Mouse (Mus musculus) B cell, adult 62 days (primary cell): Measurements from ENCODE around the gene Atp5g2. TPM values are rescaled to one million over a fixed set of nuclear protein-coding genes. Genes with fewer than 3 reads are reported as not detected.

Experiments used
- total RNA-seq: library from RNA; stranded (reverse); gene quantifications from 4 replicates; pipeline ENCODE4 v1.2.4, GENCODE M21; 2023

The Atp5g2 gene
- total RNA-seq: 6.0 to 12.5 TPM (median 10.4 TPM) in 4 replicates

GRCm38 (mm10) chr15:102672215-102673071 is at the start of gene Atp5g2:
Gene Atp5g2 (minus strand): TSS chr15:102672352.

GRCm38 (mm10) chr15:102624970-102625686 is 47.0 kb downstream of the Atp5g2 start, which contains the start of the genes Gm28047 and Atf7:
Gene Gm28047 (minus strand): TSS chr15:102625067.
Gene Atf7 (minus strand): TSS chr15:102625464.

Other genes starting within 250 kb of the Atp5g2 start
- 0.46 to 8.5 TPM (median 0.73 TPM) in 4 replicates for gene Amhr2, start 227.0 kb downstream of the Atp5g2 start, total RNA-seq
- 86.5 to 104 TPM (median 95.4 TPM) in 4 replicates for gene Prr13, start 213.3 kb downstream of the Atp5g2 start, total RNA-seq
- gene Pcbp2, start 201.8 kb downstream of the Atp5g2 start, total RNA-seq: 728 to 764 TPM (median 734 TPM) in 4 replicates
- 8.3 to 18.6 TPM (median 11.2 TPM) in 3 of 4 replicates, not detected in the other for gene Gm10337, start 168.6 kb downstream of the Atp5g2 start, total RNA-seq
- gene Map3k12, start 155.3 kb downstream of the Atp5g2 start, total RNA-seq: 0.88 to 1.8 TPM (median 1.1 TPM) in 4 replicates
- gene Tarbp2, start 154.2 kb downstream of the Atp5g2 start, total RNA-seq: 41.6 to 48.9 TPM (median 44.6 TPM) in 4 replicates
- 17.0 to 20.3 TPM (median 18.8 TPM) in 4 replicates for gene Npff, start 147.4 kb downstream of the Atp5g2 start, total RNA-seq
- gene Gm28047, start 47.3 kb downstream of the Atp5g2 start, total RNA-seq: 3.7 TPM in 1 of 4 replicates, not detected in the others
- 121 to 148 TPM (median 133 TPM) in 4 replicates for gene Atf7, start 46.9 kb downstream of the Atp5g2 start, total RNA-seq
- gene Calcoco1, start 49.8 kb upstream of the Atp5g2 start, total RNA-seq: 46.4 to 65.2 TPM (median 57.8 TPM) in 4 replicates
- gene Hoxc13, start 248.8 kb upstream of the Atp5g2 start, total RNA-seq: not detected in 4 replicates